Mouse (Mus musculus) thymus, postnatal 0 days (tissue): ENCODE data around the gene Ntrk1. TPM values are rescaled to one million over a fixed set of nuclear protein-coding genes. Genes with fewer than 3 reads are reported as not detected.
"Not testable (repeated sequence)": the region's sequence is repeated elsewhere in the genome, so short reads cannot be mapped to it uniquely, and the experiment has no call there.

Source experiments
- DNase-seq: peaks from one replicate; pipeline ENCODE4 v3.0.0-alpha.2; 2015; ENCODE audit warnings: low spot score
- polyA plus RNA-seq: library from polyadenylated mRNA; unstranded; fragments of >200 nt; fragmentation: Nextera tagmentation; extraction: Ambion mirVana; gene quantifications from 2 replicates; pipeline ENCODE4 v1.2.1, GENCODE M21; 2015

Ntrk1 gene
- 0.15 and 0.48 TPM in 2 replicates for polyA plus RNA-seq

DNA sequence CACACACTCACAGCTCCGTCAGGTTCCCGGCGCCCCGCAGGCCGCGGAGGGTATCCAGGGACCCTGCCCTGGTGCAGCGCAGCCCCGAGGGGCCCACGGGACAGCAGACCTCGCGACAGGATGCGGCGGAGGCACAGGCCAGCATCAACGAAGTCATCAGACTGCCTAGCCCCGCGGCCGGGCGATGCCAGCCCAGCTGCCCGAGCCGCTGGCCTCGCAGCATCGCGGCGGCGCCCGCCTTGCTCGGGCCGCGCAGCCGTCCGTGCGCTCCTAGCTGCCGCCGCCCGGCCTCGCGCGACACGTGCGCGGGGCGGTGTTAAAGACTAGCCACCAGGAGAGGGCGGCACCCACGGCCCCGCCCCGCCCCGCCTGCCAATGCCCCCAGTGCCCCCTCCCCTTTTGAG lies at the start of gene Ntrk1:
TSS of gene Ntrk1 (minus strand) at position 241 of the 404 bp plus-strand sequence.
- DNase-seq, result no peak

DNA sequence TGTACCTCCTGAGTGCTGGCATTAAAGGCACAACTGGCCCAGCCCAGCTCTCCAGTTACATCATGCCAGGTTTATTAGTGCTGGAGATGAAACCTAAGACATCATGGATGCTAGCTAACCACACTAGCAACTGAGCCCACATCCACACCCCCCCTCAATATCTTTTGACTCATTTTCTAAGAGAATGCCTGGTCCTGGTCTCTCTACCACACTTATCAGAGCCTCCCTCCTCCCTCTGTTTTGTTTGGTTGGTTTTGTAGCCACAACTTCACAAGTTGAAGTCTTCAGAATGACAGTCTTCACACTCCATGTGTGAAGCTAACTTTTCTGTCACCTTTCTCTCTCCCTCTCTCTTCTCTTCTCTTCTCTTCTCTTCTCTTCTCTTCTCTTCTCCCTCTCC lies 45.9 kb upstream of the Ntrk1 start:
- no peak for DNase-seq

DNA sequence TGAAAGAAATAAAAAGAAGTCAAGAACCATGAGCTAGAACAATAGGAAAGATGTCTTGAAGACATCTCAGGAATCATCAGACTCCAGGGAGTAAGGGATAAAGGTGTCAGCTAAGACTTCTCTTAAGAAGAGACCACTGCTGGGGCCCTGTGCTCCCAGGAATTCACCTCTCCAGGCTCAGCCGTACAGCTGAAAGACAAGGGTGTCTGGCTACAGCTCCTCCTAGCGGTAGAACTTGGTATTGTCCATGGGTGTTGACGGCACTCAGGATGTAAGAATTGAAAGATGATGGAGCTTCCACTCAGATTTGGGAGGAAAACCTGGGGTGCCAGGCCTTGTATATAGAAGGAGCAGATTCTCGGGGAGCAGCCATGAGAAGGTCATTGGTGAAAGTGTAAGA lies 43.7 kb upstream of the Ntrk1 start:
- peak; percentile 83 for DNase-seq

DNA sequence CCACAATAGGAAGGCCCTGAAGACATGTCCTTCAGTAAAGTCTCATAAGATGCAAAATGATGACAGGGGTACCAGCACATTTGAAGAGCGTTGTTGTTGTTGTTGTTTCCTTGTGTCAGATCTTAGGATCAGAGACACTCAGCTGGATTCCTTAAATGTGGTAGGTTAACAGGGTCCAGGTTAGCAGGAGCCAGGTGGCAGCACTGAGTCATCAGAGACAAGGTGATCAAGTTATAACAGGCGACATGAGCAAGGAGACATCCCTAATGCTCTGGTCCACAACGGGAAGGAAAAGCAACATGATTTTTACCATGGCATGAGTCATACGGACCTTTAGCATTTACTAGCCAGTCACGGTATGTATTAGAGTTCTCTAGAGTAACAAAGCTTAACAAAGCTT lies 38.5 kb upstream of the Ntrk1 start:
- peak; percentile 35 for DNase-seq

DNA sequence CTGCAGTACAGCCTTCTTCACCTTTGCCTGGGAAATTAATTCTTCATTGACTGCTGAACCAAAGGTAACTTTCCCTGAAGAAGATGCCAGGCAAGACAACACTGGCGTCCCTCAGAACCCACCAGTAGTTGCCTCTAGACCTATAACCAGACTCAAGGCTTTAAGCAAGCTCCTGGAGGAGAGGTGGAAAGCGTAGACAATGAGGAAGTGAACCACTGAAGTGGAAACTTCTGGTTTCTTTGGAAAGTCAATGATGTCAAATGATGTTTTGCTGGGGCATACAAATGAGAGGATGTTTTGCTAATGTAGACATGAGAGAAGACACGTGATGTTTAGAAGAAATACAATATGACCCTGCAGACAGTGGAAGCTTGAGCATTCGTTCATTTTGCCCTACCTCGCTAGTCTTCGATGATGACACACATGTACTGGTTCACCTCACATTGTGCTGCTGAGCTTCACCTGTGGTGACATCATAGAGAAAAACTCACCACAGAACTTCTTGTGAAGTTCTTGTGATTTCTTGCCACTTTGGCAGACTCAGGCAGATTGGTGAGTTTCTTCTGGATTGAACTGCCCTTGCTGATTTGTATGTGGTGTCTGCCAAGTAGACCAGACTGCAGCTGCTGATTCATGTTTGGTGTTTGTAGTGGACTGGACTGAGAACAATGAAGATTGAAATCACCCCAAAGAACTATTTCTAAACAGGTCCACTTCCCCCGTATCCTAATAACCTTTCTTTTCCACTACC lies 37.3 kb upstream of the Ntrk1 start:
- DNase-seq, result no peak

DNA sequence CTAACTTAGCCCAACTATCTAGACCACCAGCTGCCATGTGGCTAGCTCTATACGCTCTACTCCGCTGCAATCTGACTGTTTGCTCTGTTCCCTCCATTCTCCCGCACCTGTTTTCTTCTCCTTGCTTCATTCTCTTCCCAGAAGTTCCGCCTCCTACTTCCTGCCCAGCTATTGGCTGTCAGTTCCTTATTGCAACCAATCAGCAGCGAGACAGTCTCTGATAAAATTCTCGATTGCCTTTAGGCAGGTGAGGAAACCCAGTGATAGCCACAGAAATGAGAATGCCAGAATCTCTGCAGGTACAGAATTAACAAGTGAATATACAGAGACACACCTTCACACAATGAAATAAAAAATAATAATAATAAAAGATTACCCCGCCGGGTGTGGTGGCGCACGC lies 34.1 kb upstream of the Ntrk1 start:
- DNase-seq, result no peak

DNA sequence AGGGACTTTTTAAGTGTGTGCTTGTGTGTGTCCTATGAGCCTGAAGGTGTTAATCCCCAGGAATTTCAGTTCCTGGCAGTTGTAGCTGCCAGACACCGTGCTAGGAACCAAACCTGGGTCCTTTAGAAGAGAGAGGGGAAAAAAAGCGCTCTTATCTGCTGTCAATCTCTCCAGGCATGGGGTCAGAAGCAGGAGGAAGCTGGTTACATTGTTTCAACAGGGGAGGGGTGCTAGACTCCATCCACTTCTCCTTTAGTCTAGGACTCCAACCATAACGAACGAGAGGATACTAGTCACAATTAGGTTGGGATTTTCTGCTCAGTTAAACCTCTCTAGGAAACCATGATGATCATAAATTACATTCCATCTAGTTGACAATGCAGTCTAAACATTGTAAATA lies 33.5 kb upstream of the Ntrk1 start:
- DNase-seq, result no peak

DNA sequence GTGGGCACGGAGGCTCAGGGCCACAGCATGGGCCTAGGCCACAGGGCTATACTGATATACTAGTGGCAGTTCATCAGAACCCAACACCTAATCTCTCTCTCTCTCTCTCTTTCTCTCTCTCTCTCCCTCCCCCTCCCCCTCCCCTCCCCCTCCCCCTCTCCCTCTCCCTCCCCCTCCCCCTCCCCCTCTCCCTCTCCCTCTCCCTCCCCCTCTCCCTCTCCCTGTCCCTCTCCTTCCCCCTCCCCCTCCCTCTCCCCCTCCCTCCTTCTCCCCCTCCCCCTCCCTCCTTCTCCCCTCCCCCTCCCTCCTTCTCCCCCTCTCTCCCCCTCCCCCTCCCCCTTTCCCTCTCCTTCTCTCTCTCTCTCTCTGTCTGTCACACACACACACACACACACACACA lies 29.2 kb upstream of the Ntrk1 start, which contains the start of gene Pear1:
TSS of gene Pear1 (minus strand) at position 101 of the 400 bp plus-strand sequence.
- not testable (repeated sequence) for DNase-seq

DNA sequence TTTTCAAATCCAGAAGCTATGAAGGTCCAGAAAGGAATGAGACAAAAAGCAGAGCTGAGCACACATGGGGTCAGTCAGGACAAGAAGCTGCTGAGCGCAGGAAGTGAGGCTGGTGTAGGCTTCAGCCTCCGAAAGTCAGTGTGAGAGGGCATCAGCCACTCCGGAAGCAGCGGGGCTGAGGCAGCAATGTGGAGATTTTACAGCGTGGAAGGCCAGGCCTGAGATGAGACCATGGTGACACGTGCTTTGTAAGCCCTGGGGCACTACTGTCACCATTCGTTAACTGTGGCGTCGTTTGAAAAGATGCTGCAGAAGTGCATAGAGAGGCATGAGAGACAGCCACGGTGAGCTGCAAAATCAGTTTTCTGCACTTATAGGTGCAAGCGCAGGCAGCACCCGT lies 23.3 kb upstream of the Ntrk1 start:
- no peak for DNase-seq

DNA sequence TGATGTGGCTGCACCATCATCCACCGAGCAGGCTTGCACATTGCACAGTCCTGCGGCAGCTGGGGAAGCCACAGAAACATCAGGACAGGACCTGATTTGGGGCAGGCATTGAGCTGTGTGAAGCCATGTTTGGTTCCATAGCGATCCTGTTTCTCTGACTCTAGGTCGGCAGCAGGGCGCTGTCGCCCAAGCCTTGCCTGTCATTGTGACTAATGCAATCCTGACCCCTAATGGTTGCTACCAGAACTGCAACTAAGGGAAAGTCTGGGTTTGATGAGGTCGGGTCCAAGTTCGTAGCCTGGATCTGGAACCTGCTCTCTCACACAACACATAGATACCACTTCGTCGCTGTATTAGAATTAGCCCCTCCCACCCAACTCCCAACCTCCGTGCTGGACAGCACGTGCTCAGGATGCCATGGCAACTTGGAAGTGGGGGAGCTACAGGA lies 21.7 kb upstream of the Ntrk1 start:
- DNase-seq, result peak; percentile 81

DNA sequence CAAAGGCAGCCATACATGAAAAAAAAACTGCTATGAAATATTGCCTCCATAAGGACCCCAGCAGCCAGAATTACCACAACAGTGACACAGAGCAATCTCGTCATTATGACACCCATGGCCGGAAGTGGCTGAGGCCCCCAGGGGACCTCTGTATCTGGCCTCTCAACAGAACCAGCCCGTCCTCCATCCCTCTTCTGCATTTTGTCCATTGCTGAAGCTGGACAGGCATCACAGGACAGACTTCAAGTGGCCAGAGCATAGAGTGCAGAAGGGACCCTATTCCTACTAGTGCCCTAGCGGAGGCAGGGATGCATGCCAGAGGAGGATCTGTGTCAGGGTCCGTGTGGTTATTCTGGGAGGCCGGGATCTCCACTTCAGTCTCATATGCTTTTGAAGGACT lies 21.2 kb upstream of the Ntrk1 start:
- DNase-seq, result no peak

DNA sequence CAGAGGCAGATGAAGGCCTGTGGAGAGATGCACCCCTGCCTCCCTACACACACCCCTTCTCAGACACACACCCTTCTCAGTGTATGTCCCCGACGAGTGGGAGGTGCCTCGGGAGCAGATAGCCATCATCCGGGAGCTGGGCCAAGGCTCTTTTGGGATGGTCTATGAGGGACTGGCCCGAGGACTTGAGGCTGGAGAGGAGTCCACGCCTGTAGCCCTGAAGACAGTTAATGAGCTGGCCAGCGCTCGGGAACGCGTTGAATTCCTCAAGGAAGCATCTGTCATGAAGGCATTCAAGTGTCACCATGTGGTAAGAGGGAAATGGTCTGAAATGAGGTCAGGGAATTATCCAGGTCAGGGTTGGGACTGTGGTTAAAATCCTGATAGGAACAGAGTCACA lies 17.9 kb upstream of the Ntrk1 start:
- DNase-seq, result no peak

DNA sequence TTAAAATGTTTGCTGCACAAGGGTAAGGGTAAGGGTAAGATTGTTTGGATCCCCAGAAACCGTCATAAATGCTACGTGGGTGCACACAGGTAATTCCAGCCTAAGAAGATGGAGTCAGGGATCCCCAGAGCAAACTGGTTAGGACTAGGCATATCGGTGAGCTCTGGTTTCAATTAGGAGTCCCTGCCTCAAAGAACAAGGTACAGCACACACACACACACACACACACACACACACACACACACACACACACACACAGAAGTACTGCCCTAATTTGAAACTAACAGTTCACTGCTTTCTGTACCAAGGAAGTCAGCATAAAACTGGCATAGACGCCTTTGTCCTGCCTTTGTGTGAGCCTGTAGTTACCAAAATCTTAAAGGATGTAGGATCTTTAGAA lies 17.5 kb upstream of the Ntrk1 start:
- DNase-seq, result no peak

DNA sequence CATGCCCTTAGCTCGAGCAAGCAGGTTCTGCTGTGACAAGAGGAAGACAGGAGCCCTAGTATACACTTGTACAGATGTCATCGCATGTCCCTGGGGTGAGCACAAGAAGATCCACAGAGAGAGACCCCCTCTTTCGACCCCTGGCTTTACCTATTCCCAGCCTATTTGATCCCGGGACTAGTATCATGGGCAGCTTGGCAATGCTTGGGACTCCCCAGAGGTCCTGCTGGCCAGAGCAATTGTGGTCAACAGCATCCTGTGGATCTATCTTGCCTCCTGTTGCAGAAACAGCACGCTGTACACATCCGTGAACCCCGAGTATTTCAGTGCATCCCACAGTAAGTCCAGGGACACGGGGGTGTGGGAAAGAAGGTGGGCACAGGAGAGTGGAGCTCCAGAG lies 16.3 kb upstream of the Ntrk1 start:
- DNase-seq, result no peak

DNA sequence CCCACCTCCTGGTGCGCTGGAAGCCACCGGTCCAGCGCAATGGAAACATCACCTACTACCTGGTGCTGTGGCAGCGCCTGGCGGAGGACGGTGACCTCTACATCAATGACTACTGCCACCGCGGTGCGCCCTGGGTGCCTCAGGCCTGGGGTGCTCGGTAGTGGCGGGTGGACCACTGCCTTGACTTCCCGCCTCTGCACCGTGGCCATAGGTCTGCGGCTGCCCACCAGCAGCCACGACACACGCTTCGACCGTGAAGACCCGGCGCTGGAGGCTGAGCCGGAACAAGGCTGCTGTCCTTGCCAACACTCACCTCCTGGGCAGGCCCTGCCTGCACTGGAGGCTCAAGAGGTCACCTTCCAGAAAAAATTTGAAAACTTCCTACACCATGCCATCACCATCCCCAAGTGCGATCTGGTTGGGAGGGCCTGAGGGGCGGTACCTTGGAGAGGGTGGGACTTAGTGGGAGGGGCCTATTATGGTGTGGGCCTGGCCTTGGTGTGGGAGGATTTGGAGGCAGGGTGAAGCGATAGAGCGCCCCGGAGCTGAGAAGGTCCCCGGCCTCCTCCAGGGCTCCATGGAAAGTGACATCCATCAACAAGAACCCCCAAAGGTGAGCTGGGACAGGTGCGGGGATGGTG lies 14.5 kb upstream of the Ntrk1 start:
- DNase-seq, result no peak

DNA sequence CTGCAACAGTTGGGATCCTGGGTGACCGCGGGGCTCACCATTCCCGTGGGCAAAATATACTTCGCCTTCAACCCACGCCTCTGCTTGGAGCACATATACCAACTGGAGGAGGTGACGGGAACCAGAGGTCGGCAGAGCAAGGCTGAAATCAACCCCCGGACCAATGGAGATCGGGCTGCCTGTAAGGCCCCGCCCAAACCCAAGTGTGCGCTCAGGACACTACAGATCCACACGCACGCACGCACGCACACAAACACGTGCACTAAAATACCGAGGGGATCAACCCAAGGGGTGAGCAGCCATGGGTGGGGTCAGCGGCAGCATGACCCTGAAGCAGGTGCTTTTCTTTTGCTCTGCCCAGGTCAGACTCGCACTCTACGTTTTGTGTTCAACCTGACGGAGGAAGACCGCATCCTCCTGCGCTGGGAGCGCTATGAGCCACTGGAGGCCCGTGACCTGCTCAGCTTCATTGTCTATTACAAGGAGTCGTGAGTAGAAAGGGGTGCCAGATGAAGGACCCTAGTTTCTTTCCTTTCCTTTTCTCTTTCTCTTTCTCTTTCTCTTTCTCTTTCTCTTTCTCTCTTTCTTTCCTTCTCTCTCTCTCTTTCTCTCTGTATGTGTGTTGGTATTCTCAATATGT lies 9.2 kb upstream of the Ntrk1 start:
- no peak for DNase-seq

DNA sequence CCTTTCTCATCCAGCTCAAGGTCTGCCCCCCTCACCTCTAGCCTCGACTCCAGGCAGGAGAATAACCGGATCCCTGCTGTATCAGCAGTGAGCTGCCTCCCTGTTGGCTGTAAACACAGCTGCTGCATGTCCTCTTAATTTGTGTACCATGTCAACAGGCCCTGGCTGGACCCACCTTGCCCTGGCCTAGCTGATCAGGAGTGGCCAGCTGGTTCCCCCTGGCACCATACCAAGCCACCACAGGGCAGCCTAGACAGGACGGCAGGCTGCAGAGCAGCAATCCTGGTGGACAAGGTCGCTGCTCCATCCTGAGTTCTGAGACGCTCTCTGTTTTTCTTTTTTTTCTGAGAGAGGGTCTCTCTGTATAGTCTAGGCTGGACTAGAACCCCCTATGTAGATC lies 6.7 kb upstream of the Ntrk1 start:
- DNase-seq, result no peak

DNA sequence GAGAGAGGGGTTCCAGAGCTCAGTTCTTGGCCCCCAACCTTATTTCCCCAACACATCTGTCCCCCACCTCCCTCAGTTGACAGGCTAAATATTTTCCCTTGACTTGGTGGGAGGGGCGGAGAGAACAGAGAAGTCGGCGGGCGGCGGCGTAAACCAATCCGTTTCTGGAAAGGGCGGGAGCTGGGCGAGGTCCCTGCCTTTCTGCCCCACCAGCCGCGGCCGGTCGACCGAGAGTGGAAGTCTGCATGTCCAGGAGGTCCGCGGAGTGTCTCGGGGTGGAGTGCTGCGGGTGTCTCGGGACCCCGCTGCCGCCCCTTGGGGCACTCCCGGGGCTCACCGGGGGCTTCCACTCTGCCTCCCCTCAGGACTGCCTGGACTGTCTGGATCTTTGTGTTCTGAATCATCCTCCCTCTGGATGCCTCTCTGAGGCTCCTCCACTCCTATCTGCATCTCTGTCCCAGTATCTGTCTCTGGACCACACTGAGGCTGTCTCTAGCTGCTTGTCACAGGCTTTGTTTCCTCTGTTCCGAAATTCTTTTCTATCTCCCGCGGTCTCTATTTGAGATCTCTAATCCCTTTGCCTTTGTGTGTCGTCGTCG lies 1.9 kb upstream of the Ntrk1 start, which contains the start of gene Insrr:
TSS of gene Insrr (plus strand) at position 216 of the 599 bp plus-strand sequence.
- DNase-seq, result no peak

DNA sequence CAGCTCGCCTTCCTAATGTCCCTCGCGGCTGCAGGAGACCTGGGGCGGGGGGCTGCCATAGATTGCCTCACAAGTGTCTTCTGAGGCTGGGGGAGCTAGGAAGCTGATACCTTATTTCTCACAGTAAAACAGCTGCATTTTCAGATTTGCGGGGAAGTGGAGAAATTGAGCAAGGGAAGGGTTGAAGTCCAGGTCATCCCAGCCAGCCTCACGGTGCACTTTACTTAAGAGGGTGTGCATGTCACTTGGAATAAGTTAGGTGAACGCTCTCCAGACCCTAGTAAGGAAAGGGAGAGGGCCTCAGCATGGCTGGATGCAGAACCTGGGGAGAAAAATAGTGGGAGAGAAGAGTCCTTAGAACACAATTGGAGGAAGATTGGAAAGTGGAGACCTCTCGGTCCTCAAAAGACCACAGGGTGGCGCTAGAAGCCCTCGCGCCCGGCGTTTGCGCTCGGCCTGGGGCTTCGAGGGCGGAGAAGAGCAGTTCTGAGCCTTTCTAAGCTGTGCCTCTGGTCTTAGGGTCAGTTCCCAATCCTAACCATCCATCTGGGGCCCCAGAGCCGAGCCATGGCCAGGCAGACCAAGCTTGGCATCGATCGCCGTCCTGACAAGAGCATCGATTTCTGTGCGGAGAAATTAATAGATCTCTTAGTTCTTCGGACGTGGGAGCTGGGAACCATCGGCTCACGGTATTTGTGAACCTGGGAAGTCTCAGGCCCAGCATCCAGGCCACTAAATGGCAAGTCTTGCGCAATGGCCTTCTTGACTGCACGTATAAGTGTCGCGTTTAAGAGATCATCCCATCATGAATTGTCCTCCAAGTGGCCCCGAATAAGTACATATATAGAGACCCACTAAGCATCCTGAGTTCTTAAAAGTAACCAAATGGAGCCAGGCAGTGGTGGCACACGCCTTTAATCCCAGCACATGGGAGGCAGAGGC lies 645 bp upstream of the Ntrk1 start:
- DNase-seq, result peak; percentile 62

DNA sequence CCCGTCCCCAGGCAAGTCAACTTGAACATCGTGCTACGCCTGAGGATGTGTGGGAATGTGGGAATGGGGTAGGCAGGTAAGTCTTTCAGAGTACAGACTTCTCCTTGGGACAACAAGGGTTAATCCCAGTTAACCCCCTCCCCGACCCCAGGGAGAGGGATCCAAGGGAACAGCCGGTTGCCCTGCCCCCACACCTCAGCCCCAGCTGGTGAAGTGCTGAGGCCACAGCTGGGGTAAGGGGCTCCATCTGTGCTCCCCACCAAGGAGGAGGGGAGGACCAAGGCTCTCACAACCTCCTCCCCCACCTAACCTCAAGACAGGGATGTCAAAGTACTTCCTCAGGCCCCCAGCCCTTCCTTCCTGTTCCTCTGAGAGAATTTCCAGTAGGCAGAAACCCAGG lies 5.2 kb downstream of the Ntrk1 start:
- DNase-seq, result no peak

DNA sequence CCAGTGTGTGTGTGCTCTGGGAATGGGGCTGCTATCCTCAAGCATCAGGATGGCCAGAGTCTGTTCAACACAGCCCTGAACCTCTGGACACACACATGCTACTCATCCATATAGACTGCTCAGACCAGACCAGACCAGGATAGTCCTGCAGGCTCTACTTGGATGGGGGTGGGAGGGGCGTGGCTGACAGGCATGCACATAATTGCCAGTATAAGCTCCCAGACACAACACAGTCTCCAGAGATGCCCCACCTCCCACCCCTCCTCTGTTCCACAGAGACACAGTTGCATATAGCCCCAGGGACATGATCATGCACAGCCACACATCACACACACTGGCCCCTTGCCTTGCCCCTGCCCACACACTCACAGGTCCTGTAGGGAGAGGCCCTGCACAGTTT lies 5.7 kb downstream of the Ntrk1 start:
- DNase-seq, result no peak
